Mouse (Mus musculus): ENCODE results near the gene Saa4. TPM values are rescaled to one million over a fixed set of nuclear protein-coding genes. Genes with fewer than 3 reads are reported as not detected.

Saa4 gene
- polyA plus RNA-seq (2012; fragmentation: generic; extraction: Trizol), result not detected
- long read RNA-seq, experiment 1, result 0 reads
- long read RNA-seq, experiment 2, result 0 reads

DNA sequence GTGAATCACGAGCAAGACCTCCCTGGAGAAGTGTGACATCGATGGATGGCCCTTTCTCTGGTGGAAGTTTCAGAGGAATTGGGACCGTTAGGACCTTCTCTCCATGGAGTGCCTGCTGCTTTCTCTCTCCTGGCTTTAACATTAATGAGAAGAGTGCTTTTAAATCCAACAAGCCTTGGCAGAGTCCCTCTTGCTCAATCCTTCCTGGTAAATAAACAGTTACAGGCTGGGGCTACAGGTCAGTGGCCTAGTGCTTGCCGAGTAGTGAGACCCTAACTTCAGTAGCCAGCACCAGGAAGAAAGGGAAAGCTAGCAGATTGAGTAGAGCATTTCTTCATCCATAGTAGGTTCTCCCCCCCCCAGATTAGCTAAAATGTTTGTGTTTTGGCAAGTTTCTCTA is at the start of gene Saa4:
Gene Saa4, minus strand, starts transcription at position 146 of the 400 bp plus-strand sequence.
- H3K27me3 ChIP-seq (ENCODE audit: control insufficient read depth, insufficient read depth, insufficient read length), result no peaks in the 10 kb centered on the region
- no peak for TF ChIP-seq CTCF (IDR thresholded peaks at IDR 0.05; ENCODE audit: control insufficient read depth, insufficient read depth, insufficient read length)
- no peak for TF ChIP-seq FOSL1 (IDR thresholded peaks at IDR 0.05; ENCODE audit: insufficient read depth, low read length, poor library complexity, severe bottlenecking)
- no peak for TF ChIP-seq CEBPB (IDR thresholded peaks at IDR 0.05; ENCODE audit: low read depth)
- TF ChIP-seq MYOG (IDR thresholded peaks at IDR 0.05; ENCODE audit: control insufficient read depth, extremely low read depth, insufficient read length), result no peak
- no peak for TF ChIP-seq USF1 (IDR thresholded peaks at IDR 0.05; ENCODE audit: low read depth)
- TF ChIP-seq MYOD1 (IDR thresholded peaks at IDR 0.05; ENCODE audit: control insufficient read depth, insufficient read length, low read depth), result no peak
- no peak within 1 kb of the TSS for H3ac ChIP-seq (ENCODE audit: control insufficient read depth, insufficient read length, low read depth)
- H3K79me3 ChIP-seq (ENCODE audit: low read depth), result no peaks in the 10 kb centered on the region
- H3K79me2 ChIP-seq (ENCODE audit: control insufficient read depth, insufficient read depth), result no peaks in the 10 kb centered on the region
- H3K4me3 ChIP-seq (ENCODE audit: insufficient read depth, poor library complexity, severe bottlenecking), result no peak within 1 kb of the TSS
- H3K36me3 ChIP-seq (ENCODE audit: control insufficient read depth, insufficient read depth), result no peaks in the 10 kb centered on the region

DNA sequence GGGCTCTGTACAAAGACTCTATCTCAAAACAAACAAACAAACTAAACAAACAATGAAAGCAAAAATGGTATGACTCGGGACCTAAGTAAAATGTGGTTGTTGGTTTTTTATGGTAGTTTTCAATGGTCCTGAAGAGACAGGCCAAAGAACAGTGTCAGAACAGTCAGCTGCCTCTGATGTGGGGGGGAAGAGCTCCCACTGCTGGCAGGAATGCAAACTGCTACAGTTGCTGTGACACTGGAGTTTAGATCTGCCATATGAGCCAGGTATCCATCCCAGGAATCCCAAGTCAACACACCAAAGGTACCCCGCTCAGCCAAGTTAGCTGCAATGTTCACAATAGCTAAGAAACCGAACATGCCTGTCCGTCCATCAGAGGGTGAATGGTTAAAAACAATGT is 38.3 kb upstream of the Saa4 start:
- no peaks in the 10 kb centered on the region for H3K79me3 ChIP-seq (ENCODE audit: low read depth)
- no peaks in the 10 kb centered on the region for H3K27me3 ChIP-seq (ENCODE audit: control insufficient read depth, insufficient read depth, insufficient read length)
- TF ChIP-seq CTCF (IDR thresholded peaks at IDR 0.05; ENCODE audit: control insufficient read depth, insufficient read depth, insufficient read length), result peak; percentile 93
- no peak for TF ChIP-seq USF1 (IDR thresholded peaks at IDR 0.05; ENCODE audit: low read depth)
- H3K36me3 ChIP-seq (ENCODE audit: control insufficient read depth, insufficient read depth), result peaks cover 64% of the 10 kb centered on the region
- no peak overlapping the region for H3ac ChIP-seq (ENCODE audit: control insufficient read depth, insufficient read length, low read depth)
- no peak overlapping the region for H3K4me3 ChIP-seq (ENCODE audit: insufficient read depth, poor library complexity, severe bottlenecking)
- H3K79me2 ChIP-seq (ENCODE audit: control insufficient read depth, insufficient read depth), result no peaks in the 10 kb centered on the region

DNA sequence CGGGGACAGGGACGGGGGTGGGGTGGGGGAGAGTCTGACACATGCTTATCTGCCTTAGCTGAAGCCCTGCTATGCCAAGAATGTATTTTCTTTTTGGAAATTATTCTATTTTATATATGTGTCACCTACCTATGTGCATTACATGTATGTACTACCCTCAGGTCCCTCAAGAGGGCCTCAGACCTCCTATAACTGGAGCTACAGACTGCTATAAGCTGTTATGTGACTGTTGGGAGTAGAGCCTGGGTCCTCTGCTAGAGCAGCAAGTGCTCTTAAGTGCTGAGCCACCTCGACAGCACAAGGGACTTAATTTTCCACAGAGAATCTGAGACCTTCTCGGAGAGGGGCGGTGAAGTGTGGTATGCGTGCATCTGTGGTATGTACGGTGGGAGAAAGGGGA is 36.0 kb upstream of the Saa4 start:
- Histone ChIP-seq H3K79me3 (ENCODE audit: low read depth) (no peaks in the 10 kb centered on the region), H3ac (ENCODE audit: control insufficient read depth, insufficient read length, low read depth) (no peak overlapping the region), H3K36me3 (ENCODE audit: control insufficient read depth, insufficient read depth) (peaks cover 59% of the 10 kb centered on the region), H3K79me2 (ENCODE audit: control insufficient read depth, insufficient read depth) (no peaks in the 10 kb centered on the region), H3K4me3 (ENCODE audit: insufficient read depth, poor library complexity, severe bottlenecking) (no peak overlapping the region), H3K27me3 (ENCODE audit: control insufficient read depth, insufficient read depth, insufficient read length) (no peaks in the 10 kb centered on the region)
- no peak for TF ChIP-seq USF1 (IDR thresholded peaks at IDR 0.05; ENCODE audit: low read depth)

DNA sequence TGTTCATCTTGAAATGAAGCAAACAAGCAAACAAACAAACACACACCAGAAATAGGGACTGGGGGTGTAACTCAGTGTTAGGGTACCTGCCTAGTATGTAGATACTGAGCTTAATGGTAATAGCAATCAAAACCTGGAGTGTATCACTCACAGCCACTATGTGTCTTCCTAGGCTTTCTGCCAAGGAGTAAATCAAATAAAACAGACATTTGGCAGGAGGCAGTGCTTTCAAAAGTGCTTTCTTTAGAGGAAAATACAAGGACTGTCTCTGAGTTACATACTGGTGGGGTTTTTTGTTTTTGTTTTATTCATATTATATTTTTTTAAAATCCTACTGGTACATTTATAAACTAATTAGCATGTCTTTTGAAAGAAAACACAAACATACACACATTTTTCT is 35.0 kb upstream of the Saa4 start:
- Histone ChIP-seq H3K36me3 (ENCODE audit: control insufficient read depth, insufficient read depth) (peaks cover 60% of the 10 kb centered on the region), H3K79me3 (ENCODE audit: low read depth) (no peaks in the 10 kb centered on the region), H3K79me2 (ENCODE audit: control insufficient read depth, insufficient read depth) (no peaks in the 10 kb centered on the region), H3K4me3 (ENCODE audit: insufficient read depth, poor library complexity, severe bottlenecking) (no peak overlapping the region), H3K27me3 (ENCODE audit: control insufficient read depth, insufficient read depth, insufficient read length) (no peaks in the 10 kb centered on the region), H3ac (ENCODE audit: control insufficient read depth, insufficient read length, low read depth) (no peak overlapping the region)
- TF ChIP-seq MYOD1 (IDR thresholded peaks at IDR 0.05; ENCODE audit: control insufficient read depth, insufficient read length, low read depth), result no peak
- no peak for TF ChIP-seq CEBPB (IDR thresholded peaks at IDR 0.05; ENCODE audit: low read depth)
- no peak for TF ChIP-seq FOSL1 (IDR thresholded peaks at IDR 0.05; ENCODE audit: insufficient read depth, low read length, poor library complexity, severe bottlenecking)
- no peak for TF ChIP-seq MAX (IDR thresholded peaks at IDR 0.05)
- no peak for TF ChIP-seq CTCF (IDR thresholded peaks at IDR 0.05; ENCODE audit: control insufficient read depth, insufficient read depth, insufficient read length)
- TF ChIP-seq USF1 (IDR thresholded peaks at IDR 0.05; ENCODE audit: low read depth), result no peak
- no peak for TF ChIP-seq MYOG (IDR thresholded peaks at IDR 0.05; ENCODE audit: control insufficient read depth, extremely low read depth, insufficient read length)

GRCm38 (mm10) chr7:46764672-46765071 is 32.3 kb upstream of the Saa4 start:
- H3K79me2 ChIP-seq (ENCODE audit: control insufficient read depth, insufficient read depth), result no peaks in the 10 kb centered on the region
- no peaks in the 10 kb centered on the region for H3K79me3 ChIP-seq (ENCODE audit: low read depth)
- peaks cover 59% of the 10 kb centered on the region for H3K36me3 ChIP-seq (ENCODE audit: control insufficient read depth, insufficient read depth)
- H3K4me3 ChIP-seq (ENCODE audit: insufficient read depth, poor library complexity, severe bottlenecking), result no peak overlapping the region
- H3K27me3 ChIP-seq (ENCODE audit: control insufficient read depth, insufficient read depth, insufficient read length), result no peaks in the 10 kb centered on the region
- H3ac ChIP-seq (ENCODE audit: control insufficient read depth, insufficient read length, low read depth), result no peak overlapping the region
- TF ChIP-seq CEBPB (IDR thresholded peaks at IDR 0.05; ENCODE audit: low read depth) (no peak), MYOG (IDR thresholded peaks at IDR 0.05; ENCODE audit: control insufficient read depth, extremely low read depth, insufficient read length) (no peak), MAX (IDR thresholded peaks at IDR 0.05) (no peak), CTCF (IDR thresholded peaks at IDR 0.05; ENCODE audit: control insufficient read depth, insufficient read depth, insufficient read length) (no peak), FOSL1 (IDR thresholded peaks at IDR 0.05; ENCODE audit: insufficient read depth, low read length, poor library complexity, severe bottlenecking) (no peak), MYOD1 (IDR thresholded peaks at IDR 0.05; ENCODE audit: control insufficient read depth, insufficient read length, low read depth) (no peak), USF1 (IDR thresholded peaks at IDR 0.05; ENCODE audit: low read depth) (no peak)

- Histone ChIP-seq H3K79me2 (ENCODE audit: control insufficient read depth, insufficient read depth) (no peaks in the 10 kb centered on the region), H3K36me3 (ENCODE audit: control insufficient read depth, insufficient read depth) (peaks cover 51% of the 10 kb centered on the region)
Observed at GRCm38 (mm10) chr7:46762601-46763000, 30.2 kb upstream of the Saa4 start.

More at GRCm38 (mm10) chr7:46762601-46763000, 30.2 kb upstream of the Saa4 start:
- TF ChIP-seq CTCF (IDR thresholded peaks at IDR 0.05; ENCODE audit: control insufficient read depth, insufficient read depth, insufficient read length), result no peak
- no peak for TF ChIP-seq MYOG (IDR thresholded peaks at IDR 0.05; ENCODE audit: control insufficient read depth, extremely low read depth, insufficient read length)
- TF ChIP-seq CEBPB (IDR thresholded peaks at IDR 0.05; ENCODE audit: low read depth), result no peak
- no peak for TF ChIP-seq FOSL1 (IDR thresholded peaks at IDR 0.05; ENCODE audit: insufficient read depth, low read length, poor library complexity, severe bottlenecking)
- TF ChIP-seq MAX (IDR thresholded peaks at IDR 0.05), result no peak
- no peak for TF ChIP-seq MYOD1 (IDR thresholded peaks at IDR 0.05; ENCODE audit: control insufficient read depth, insufficient read length, low read depth)
- no peak for TF ChIP-seq USF1 (IDR thresholded peaks at IDR 0.05; ENCODE audit: low read depth)
- no peak overlapping the region for H3ac ChIP-seq (ENCODE audit: control insufficient read depth, insufficient read length, low read depth)
- no peaks in the 10 kb centered on the region for H3K79me3 ChIP-seq (ENCODE audit: low read depth)
- no peaks in the 10 kb centered on the region for H3K27me3 ChIP-seq (ENCODE audit: control insufficient read depth, insufficient read depth, insufficient read length)
- no peak overlapping the region for H3K4me3 ChIP-seq (ENCODE audit: insufficient read depth, poor library complexity, severe bottlenecking)

Data from C2C12 (cell line).